Mouse (Mus musculus): Measurements from ENCODE around the gene Naaladl1.
"Not testable (repeated sequence)": the region's sequence is repeated elsewhere in the genome, so short reads cannot be mapped to it uniquely, and the experiment has no call there.

Naaladl1 gene

DNA sequence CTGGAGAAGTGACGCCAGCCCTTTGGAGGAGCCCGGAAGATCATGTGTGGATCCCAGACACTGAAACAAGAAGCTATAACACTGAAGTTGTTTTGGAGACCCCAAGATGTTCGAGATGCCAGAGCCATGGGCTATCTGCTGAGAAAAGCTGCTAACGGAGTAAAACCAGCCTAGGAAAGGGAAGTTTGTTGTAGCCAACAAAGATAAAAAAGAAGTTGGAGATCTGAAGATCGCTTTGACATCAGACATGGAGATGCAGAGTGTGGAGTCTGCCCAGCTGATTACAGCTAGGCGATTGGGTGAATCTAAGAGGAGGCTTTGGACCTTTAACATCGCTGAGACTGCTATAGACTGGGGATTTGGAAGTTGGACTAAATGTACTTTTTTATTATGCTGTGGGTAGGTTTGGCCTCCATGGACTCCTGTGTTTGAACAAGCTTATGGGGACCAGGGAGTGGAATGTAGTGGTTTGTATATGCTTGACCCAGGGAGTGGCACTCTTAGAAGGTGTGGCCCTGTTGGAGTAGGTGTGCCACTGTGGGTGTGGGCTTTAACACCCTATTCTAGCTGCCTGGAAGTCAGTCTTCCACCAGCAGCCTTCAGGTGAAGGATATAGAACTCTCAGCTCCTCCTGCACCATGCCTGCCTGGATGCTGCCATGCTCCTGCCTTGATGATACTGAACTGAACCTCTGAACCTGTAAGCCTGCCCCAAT lies 25.0 kb downstream of the Naaladl1 start:
- DNase-seq = not testable (repeated sequence)

DNA sequence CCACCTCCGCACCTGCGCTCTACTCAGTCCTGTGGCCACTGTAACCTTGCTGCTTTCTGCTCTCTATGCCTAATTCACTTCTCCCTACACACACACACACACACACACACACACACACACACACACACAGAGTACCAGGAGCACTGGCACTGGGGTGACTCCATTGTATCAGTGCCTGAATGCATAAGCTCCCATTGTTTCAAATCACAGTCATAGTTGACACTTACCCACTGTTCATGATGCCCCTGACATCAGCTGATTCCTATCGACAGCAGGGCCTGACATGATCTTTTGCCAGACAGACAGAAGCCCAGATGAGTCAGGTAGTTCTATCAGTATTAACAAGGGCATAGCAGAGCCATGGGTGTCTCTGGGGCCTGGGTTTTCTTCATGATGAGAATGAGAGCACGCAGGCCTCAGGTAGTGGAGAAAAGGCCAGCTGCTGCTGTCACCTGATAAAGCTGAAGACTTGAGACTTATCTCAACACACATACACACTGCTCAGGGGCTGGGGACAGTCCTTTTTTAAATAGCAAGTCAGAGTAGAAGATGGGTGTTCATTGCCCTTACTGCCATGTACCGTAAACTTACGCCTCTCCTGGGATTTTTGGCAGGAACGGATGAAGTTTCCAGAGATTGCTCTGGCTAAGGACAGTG lies 26.7 kb downstream of the Naaladl1 start:
- no peak for DNase-seq

DNA sequence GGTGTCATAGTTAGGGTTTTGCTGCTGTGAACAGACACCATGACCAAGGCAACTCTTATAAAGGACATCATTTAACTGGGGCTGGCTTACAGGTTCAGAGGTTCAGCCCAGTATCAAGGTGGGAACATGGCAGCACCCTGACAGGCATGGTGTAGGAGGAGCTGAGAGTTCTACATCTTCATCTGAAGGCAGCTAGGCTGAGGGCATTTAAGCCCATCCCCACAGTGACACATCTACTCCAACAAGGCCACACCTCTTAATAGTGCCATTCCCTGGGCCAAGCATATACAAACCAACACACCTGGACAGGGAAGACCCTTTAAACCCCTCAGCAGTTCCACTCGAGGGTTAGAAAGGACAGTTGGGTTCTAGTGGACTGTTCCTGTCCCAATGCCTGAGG lies 27.6 kb downstream of the Naaladl1 start:
- DNase-seq = not testable (repeated sequence)

DNA sequence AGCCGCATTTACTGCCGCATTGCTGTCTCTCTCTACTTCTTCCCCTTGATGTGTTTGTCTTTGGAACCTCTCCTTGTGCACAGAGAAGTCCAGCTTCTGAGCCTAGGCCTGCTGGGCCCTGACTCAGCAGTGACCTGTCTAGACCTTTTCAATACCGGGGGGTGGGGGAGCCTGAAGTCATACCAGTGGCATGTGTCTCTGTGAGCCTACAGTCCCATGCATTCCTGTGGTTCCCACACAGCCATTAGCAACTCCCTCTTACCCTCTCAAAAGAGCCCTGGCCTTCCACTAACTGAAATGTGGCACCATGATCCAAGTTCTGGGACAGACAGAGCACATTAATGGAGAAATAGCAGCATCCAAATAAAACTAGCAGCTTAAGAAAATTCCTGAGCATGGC lies 30.8 kb downstream of the Naaladl1 start:
- no peak for DNase-seq

DNA sequence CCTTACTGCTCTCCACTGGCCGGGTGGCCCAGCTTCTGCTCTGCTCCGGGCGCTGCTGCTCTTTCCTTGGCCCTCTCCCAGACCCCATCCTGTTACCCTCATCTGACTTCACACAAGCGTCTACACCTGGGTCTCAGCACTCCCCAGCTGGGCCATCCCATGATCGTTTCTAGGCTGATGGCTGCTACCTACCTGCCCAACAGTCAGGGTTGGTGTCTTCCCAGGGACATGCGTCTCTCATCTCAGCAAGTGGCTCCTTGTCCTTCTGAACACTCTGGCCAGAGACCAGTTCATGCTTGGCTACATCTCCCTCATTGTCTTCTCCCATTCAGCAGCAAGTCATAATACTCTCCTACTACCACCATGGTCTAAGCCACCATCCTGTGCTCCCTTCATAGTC lies 34.1 kb downstream of the Naaladl1 start:
- no peak for DNase-seq

DNA sequence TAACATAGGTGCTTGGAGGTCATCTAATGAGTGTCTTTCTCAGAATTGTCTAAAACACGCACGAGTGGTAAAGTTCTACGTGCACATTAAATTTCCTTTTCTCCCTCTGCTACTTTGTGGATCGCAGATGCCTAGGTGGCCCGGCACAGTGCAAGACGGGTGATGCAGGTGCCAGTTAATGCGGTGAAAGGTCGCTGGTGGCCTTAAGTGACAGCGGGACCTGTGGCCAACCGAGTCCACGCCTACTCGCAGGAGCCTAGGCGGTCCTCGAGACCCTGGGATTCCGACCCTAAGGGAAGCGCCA lies 34.7 kb downstream of the Naaladl1 start:
- DNase-seq = no peak

DNA sequence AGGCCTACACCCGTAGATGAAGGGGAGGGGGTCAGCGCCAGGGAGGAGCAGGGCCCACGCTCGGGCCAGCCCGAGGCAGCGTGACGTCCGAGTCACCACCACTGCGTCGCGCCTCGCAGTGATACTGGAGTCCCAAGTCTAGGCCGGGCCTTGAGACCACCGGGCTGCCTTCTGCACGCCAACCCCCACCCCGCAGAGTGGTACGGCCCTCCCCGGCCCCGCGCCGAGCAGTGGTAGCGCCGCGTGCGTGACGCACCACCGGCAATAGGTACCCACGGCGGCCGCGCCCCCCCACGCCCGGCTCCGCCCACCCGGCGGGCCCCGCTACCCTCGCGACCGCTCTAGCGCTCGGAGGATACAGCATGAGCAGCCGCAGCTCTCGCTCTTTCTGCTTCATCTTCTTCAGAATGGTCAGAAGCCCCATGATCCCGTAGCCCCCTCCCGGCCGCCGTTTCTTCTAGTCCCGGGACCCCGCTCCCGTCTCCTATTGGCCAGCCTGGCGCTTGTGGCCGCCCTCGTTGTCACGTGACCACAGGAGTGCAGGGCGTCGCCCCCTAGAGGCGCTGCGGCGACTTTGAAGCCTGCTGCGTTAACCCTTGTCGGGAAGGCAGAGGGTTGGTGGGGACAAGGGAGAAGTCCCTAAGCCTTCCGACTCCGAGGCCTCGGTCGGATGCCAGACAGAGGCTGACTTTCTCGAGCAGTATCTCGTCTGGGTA lies 35.3 kb downstream of the Naaladl1 start, which contains the start of gene Batf2:
TSS of gene Batf2 (plus strand) at position 306 of the 716 bp plus-strand sequence.
- peak; percentile 89 to 90 for DNase-seq

DNA sequence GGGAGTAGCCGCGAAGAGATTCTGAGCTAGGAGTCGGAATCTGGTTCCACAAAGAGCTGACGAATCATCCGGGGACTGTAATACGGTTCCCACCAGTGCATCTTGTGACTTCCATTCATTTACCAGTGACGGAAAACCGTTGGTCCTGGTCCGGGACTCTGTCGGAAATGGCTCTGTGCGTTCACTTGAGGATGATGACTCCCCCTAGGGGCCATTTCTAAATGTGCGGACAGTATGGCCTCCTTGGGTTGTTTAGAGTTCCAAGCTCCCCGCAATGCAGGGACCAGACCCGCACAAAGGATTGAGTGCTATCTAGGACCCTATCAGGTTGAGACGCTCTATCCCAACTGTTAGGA lies 35.8 kb downstream of the Naaladl1 start, which contains the start of gene Arl2:
TSS of gene Arl2 (minus strand) at position 155 of the 356 bp plus-strand sequence.
- DNase-seq = peak; percentile 77 to 84

DNA sequence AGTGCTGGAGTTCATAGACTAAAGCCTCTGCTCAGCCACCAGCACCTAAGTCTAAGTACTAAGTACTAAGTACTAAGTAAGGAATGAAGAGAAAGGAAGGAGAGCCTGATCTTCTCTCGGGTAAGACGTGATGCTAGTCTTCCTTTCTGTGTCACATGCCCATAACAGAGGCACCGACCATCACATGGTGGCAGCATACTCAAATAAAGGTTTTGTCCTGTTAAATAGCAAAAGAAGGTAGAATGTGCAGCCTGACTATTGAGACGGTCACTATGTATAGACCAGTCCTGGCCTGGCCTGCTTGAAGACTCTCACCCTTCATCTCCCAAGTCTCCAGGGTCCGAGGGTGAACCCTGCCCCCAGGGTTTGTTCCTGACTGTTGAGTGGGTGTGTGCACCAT lies 39.3 kb downstream of the Naaladl1 start:
- no peak for DNase-seq

DNA sequence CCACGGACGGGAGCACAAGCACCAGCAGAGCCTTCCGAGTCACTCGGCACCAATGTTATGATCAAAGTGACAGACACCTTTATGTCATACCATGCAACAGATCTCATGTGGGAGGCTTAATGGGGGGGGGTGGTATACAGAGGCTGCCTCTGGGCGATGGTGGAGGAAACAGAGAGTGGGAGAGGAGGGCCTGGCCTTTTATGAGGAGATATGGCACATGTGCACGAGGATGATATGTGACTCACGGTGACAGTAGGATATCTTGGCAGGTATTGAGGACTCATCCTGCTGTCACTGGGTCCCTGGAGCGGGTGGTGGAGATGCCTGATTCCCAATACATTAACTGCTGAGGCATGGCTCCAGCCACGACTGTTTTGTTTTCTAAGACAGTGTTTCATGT lies 49.6 kb downstream of the Naaladl1 start:
- no peak for DNase-seq

DNA sequence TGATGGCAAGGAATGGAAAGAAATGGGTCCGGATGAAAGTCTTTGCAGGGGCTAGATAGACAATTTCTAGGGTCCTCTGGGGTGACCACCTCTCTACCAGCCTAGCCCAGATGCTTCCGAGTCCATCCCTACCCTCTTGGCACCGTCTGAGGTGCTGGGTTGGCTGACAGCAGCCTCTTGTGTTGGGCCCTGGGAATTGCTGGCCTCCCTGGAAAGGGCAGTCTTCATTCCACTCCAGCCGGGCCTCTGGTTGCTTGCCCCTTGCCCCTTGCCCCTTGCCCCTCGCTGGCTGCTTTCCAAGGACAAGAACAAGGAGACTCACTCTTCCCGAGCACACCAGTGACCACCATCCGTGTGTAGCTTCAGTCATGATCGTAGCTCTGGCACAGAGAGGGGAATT lies 50.8 kb downstream of the Naaladl1 start:
- DNase-seq = peak; percentile 52 to 58

DNA sequence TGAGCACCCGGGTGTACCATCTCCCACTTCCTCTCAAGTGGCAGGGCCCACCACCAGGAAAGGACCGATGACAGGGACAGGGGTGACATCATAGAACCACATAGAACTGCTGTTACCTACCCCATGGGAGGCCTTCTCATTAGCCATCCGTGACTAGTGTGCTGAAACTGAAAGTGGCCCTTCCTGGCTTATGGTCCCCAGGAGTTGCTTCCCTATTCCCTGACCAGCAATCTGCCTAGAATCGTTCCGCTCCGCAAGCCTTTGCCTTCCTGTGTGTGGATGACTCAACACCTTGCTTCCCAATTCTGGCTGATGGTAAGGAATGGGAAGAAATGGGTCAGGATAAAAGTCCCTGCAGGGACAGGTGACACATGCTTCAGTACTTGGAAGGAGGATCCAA lies 51.6 kb downstream of the Naaladl1 start:
- no peak for DNase-seq

DNA sequence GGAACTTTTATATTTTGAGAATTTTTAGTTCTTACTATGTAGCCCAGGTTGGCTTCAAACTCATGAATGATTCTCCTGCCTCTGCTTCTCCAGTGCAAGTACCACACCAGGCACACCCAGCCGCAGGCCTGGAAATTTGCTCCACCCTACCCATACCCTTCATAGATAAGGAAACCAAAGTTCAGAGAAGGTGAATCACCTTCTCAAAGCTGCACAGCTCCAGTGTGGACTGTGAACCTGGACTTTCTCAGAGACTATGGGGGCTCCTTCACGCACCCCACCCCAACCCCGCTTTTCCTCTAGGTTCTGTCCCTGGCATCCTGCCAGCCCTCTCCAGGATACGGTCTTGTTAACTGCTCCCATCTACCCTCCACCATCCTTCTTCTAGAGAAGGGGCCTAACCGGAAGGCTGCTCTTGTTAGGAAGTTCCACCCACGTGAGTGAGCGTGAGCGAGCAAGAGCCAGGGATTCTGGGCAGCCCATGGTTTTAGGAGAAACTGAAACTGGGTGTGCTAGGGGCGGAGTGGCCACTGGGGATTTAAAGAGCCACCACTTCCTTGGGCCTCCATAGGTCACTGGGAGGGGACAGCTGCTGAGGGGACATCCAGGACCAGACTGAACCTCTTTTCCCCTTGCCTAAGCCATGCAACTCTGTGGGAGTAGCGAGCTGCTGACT lies 58.4 kb downstream of the Naaladl1 start:
- peak; percentile 45 to 49 for DNase-seq
